Mouse (Mus musculus): ENCODE data around the gene Ndfip2. TPM values are rescaled to one million over a fixed set of nuclear protein-coding genes. Genes with fewer than 3 reads are reported as not detected.

Gene Ndfip2
- polyA plus RNA-seq, 1 experiment from 2014 or later, result 77.5 TPM

DNA sequence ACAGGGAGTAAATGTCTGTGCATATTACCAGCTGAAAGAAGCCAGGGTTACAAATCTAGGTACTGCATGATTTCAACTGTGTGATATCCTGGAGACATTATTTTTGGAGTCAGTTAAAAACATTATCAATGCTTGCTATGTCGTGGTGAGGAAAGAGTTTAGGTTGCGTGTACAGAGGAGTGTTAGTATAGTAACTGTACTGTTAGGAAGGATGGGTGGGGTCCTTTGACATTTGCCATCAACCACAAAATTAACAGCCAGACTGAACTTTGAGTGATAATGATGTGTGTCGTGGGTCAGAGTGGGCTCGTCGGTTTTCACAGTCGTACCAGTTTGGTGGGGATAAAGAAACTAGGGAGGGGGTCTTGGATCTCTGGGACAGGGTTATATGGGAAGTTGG lies 13.7 kb downstream of the Ndfip2 start:
- 85% methylated on average over 6 of the region's 6 CpGs for WGBS
- Histone ChIP-seq H3K9ac (ENCODE audit: low read length) (no peak overlapping the region), H3K4me2 (ENCODE audit: low read depth) (no peak overlapping the region), H3K4me1 (ENCODE audit: control insufficient read depth, insufficient read depth, low read length) (no peaks in the 10 kb centered on the region), H3K27ac (ENCODE audit: low read depth, low read length) (no peak overlapping the region), H3K9me3 (ENCODE audit: control insufficient read depth, low read length) (no peaks in the 10 kb centered on the region), H3K36me3 (ENCODE audit: control insufficient read depth, insufficient read depth, low read length) (no peaks in the 10 kb centered on the region), H3K4me3 (ENCODE audit: low read depth, low read length) (no peak overlapping the region), H3K27me3 (ENCODE audit: control insufficient read depth, insufficient read depth, low read length) (no peaks in the 10 kb centered on the region)
- ATAC-seq (ENCODE audit: insufficient read depth, low FRiP score, low TSS enrichment), result no peak
- DNase-seq (ENCODE audit: low spot score), result no peak

DNA sequence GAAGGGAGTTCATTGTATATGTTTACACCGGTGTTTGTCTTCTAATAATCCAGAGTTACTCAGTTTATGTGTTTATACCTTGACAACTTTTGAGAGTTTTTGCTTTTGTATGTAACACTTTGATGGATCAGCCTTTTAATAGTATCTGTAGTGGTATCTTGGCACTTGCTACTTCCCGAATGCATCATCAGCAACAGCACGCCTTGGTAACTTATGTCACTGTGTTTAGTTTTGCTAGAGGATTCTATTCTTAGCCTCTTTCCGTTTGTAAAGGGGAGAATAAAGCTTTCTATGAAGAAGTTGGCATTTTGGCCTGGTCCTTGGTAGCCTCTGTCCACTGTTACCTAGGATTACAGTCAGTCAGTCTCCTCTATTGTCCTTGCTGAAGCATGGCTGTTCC lies 14.2 kb downstream of the Ndfip2 start:
- H3K4me2 ChIP-seq (ENCODE audit: low read depth), result no peak overlapping the region
- no peaks in the 10 kb centered on the region for H3K9me3 ChIP-seq (ENCODE audit: control insufficient read depth, low read length)
- H3K27ac ChIP-seq (ENCODE audit: low read depth, low read length), result no peak overlapping the region
- H3K4me3 ChIP-seq (ENCODE audit: low read depth, low read length), result no peak overlapping the region
- DNase-seq (ENCODE audit: low spot score) (no peak), ATAC-seq (ENCODE audit: insufficient read depth, low FRiP score, low TSS enrichment) (no peak)
- no peaks in the 10 kb centered on the region for H3K27me3 ChIP-seq (ENCODE audit: control insufficient read depth, insufficient read depth, low read length)
- H3K9ac ChIP-seq (ENCODE audit: low read length), result no peak overlapping the region
- WGBS, result 91% methylated on average over 4 of the region's 4 CpGs
- no peaks in the 10 kb centered on the region for H3K36me3 ChIP-seq (ENCODE audit: control insufficient read depth, insufficient read depth, low read length)
- no peaks in the 10 kb centered on the region for H3K4me1 ChIP-seq (ENCODE audit: control insufficient read depth, insufficient read depth, low read length)

GRCm38 (mm10) chr14:105275196-105275595 lies 16.8 kb downstream of the Ndfip2 start:
- no peaks in the 10 kb centered on the region for H3K4me1 ChIP-seq (ENCODE audit: control insufficient read depth, insufficient read depth, low read length)
- H3K36me3 ChIP-seq (ENCODE audit: control insufficient read depth, insufficient read depth, low read length), result no peaks in the 10 kb centered on the region
- H3K27me3 ChIP-seq (ENCODE audit: control insufficient read depth, insufficient read depth, low read length), result no peaks in the 10 kb centered on the region
- no peaks in the 10 kb centered on the region for H3K9me3 ChIP-seq (ENCODE audit: control insufficient read depth, low read length)
- ATAC-seq (ENCODE audit: insufficient read depth, low FRiP score, low TSS enrichment), result no peak
- no peak for DNase-seq (ENCODE audit: low spot score)
- 74% methylated on average over 5 of the region's 5 CpGs for WGBS
- no peak overlapping the region for H3K4me2 ChIP-seq (ENCODE audit: low read depth)
- H3K9ac ChIP-seq (ENCODE audit: low read length), result no peak overlapping the region
- no peak overlapping the region for H3K27ac ChIP-seq (ENCODE audit: low read depth, low read length)
- no peak overlapping the region for H3K4me3 ChIP-seq (ENCODE audit: low read depth, low read length)

DNA sequence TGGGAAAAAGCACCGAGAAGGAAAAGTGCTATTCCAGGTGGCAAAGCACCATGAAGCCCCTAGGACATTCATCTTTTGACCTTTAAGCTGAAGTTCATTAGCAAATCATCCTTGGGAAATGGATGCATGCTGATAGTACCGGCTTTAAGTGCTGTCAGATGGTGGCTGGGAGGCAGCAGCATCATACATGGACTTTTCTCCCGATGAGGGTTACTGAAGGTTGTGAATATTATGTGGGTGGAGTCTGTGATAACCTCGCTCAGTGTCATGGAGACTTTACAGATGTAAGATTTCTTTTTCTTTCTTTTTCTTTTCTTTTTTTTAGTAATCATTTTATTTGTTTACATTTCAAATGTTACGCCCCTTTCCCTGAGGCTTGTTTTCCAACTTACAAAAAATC lies 18.9 kb downstream of the Ndfip2 start:
- no peak for ATAC-seq (ENCODE audit: insufficient read depth, low FRiP score, low TSS enrichment)
- H3K4me2 ChIP-seq (ENCODE audit: low read depth), result no peak overlapping the region
- no peaks in the 10 kb centered on the region for H3K27me3 ChIP-seq (ENCODE audit: control insufficient read depth, insufficient read depth, low read length)
- H3K36me3 ChIP-seq (ENCODE audit: control insufficient read depth, insufficient read depth, low read length), result no peaks in the 10 kb centered on the region
- 59% methylated on average over 5 of the region's 5 CpGs for WGBS
- H3K9ac ChIP-seq (ENCODE audit: low read length), result no peak overlapping the region
- H3K27ac ChIP-seq (ENCODE audit: low read depth, low read length), result no peak overlapping the region
- no peaks in the 10 kb centered on the region for H3K9me3 ChIP-seq (ENCODE audit: control insufficient read depth, low read length)
- no peak for DNase-seq (ENCODE audit: low spot score)
- no peak overlapping the region for H3K4me3 ChIP-seq (ENCODE audit: low read depth, low read length)
- H3K4me1 ChIP-seq (ENCODE audit: control insufficient read depth, insufficient read depth, low read length), result no peaks in the 10 kb centered on the region

- Histone ChIP-seq H3K9ac (ENCODE audit: low read length) (no peak overlapping the region), H3K4me2 (ENCODE audit: low read depth) (no peak overlapping the region), H3K9me3 (ENCODE audit: control insufficient read depth, low read length) (no peaks in the 10 kb centered on the region), H3K27me3 (ENCODE audit: control insufficient read depth, insufficient read depth, low read length) (no peaks in the 10 kb centered on the region), H3K4me1 (ENCODE audit: control insufficient read depth, insufficient read depth, low read length) (no peaks in the 10 kb centered on the region), H3K27ac (ENCODE audit: low read depth, low read length) (no peak overlapping the region), H3K4me3 (ENCODE audit: low read depth, low read length) (no peak overlapping the region), H3K36me3 (ENCODE audit: control insufficient read depth, insufficient read depth, low read length) (no peaks in the 10 kb centered on the region)
- DNase-seq (ENCODE audit: low spot score), result no peak
- 87% methylated on average over 3 of the region's 3 CpGs for WGBS
- no peak for ATAC-seq (ENCODE audit: insufficient read depth, low FRiP score, low TSS enrichment)
Observed at GRCm38 (mm10) chr14:105284062-105284461, 25.7 kb downstream of the Ndfip2 start.

- H3K9me3 ChIP-seq (ENCODE audit: control insufficient read depth, low read length), result no peaks in the 10 kb centered on the region
- no peaks in the 10 kb centered on the region for H3K36me3 ChIP-seq (ENCODE audit: control insufficient read depth, insufficient read depth, low read length)
- H3K27ac ChIP-seq (ENCODE audit: low read depth, low read length), result no peak overlapping the region
- no peaks in the 10 kb centered on the region for H3K27me3 ChIP-seq (ENCODE audit: control insufficient read depth, insufficient read depth, low read length)
- H3K9ac ChIP-seq (ENCODE audit: low read length), result no peak overlapping the region
- 92% methylated on average over 4 of the region's 4 CpGs for WGBS
- H3K4me3 ChIP-seq (ENCODE audit: low read depth, low read length), result no peak overlapping the region
- H3K4me2 ChIP-seq (ENCODE audit: low read depth), result no peak overlapping the region
- no peaks in the 10 kb centered on the region for H3K4me1 ChIP-seq (ENCODE audit: control insufficient read depth, insufficient read depth, low read length)
- DNase-seq (ENCODE audit: low spot score) (no peak), ATAC-seq (ENCODE audit: insufficient read depth, low FRiP score, low TSS enrichment) (no peak)
Observed at GRCm38 (mm10) chr14:105287557-105287956, 29.2 kb downstream of the Ndfip2 start.

DNA sequence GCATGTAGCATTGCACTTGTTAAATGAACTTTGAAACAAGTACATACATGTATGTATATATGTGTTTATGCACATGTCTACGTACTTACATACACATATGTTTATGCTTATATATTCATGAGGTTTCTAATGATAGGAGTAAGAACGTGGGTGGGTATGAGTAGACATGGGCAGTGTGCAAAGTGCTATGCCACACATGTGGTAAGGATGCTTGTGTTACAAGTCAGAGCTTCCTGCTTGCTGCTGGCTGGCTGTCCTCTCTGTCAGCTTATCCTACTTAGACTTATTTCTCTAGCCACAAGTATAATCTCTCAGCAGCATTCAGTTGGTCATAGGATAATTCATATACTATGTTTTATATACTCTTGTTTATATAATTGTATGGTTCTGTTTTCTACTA lies 29.6 kb downstream of the Ndfip2 start:
- H3K4me1 ChIP-seq (ENCODE audit: control insufficient read depth, insufficient read depth, low read length), result no peaks in the 10 kb centered on the region
- DNase-seq (ENCODE audit: low spot score) (no peak), ATAC-seq (ENCODE audit: insufficient read depth, low FRiP score, low TSS enrichment) (no peak)
- no peaks in the 10 kb centered on the region for H3K36me3 ChIP-seq (ENCODE audit: control insufficient read depth, insufficient read depth, low read length)
- H3K4me2 ChIP-seq (ENCODE audit: low read depth), result no peak overlapping the region
- no peak overlapping the region for H3K4me3 ChIP-seq (ENCODE audit: low read depth, low read length)
- no peaks in the 10 kb centered on the region for H3K9me3 ChIP-seq (ENCODE audit: control insufficient read depth, low read length)
- no peak overlapping the region for H3K27ac ChIP-seq (ENCODE audit: low read depth, low read length)
- no peak overlapping the region for H3K9ac ChIP-seq (ENCODE audit: low read length)
- no peaks in the 10 kb centered on the region for H3K27me3 ChIP-seq (ENCODE audit: control insufficient read depth, insufficient read depth, low read length)
- WGBS, result 93% methylated on average over 2 of the region's 2 CpGs

DNA sequence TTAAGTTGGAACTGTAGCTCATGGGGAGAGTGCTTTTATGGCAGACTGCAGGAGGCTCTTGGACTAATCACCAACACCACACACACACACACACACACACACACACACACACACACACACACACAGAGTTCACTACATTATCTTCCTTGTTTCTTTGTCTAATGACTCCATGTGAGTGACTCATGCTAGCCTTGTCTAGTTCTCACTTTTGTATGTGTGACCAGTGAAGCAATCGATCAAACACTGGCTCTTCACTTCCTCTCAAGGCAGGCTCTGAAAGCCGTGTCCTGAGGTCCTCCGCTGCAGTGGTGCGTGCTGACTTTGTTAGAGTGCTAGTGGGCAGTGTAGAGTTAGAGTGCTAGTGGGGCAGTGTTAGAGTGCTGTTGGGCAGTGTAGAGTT lies 30.2 kb downstream of the Ndfip2 start:
- Histone ChIP-seq H3K27ac (ENCODE audit: low read depth, low read length) (no peak overlapping the region), H3K9ac (ENCODE audit: low read length) (no peak overlapping the region), H3K4me1 (ENCODE audit: control insufficient read depth, insufficient read depth, low read length) (no peaks in the 10 kb centered on the region), H3K4me2 (ENCODE audit: low read depth) (no peak overlapping the region), H3K4me3 (ENCODE audit: low read depth, low read length) (no peak overlapping the region), H3K36me3 (ENCODE audit: control insufficient read depth, insufficient read depth, low read length) (no peaks in the 10 kb centered on the region), H3K9me3 (ENCODE audit: control insufficient read depth, low read length) (no peaks in the 10 kb centered on the region), H3K27me3 (ENCODE audit: control insufficient read depth, insufficient read depth, low read length) (no peaks in the 10 kb centered on the region)
- ATAC-seq (ENCODE audit: insufficient read depth, low FRiP score, low TSS enrichment), result no peak
- 96% methylated on average over 4 of the region's 4 CpGs for WGBS
- DNase-seq (ENCODE audit: low spot score), result no peak

DNA sequence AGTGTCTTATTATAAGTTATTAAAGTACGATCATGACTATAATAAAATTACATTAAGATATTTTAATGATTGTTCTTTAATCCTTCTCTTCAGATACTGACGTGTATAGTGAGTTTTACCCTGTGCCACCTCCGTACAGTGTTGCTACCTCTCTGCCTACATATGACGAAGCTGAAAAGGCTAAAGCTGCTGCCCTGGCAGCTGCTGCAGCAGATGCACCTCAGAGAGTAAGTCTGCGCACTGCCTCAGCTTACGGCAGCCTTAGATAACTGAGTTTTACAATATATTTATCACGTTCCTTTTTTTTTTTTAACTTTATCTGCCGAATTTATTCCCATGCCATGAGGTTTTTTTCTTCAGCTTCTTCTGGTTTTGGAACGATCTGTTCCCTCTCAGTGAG lies 33.8 kb downstream of the Ndfip2 start:
- no peaks in the 10 kb centered on the region for H3K9me3 ChIP-seq (ENCODE audit: control insufficient read depth, low read length)
- H3K36me3 ChIP-seq (ENCODE audit: control insufficient read depth, insufficient read depth, low read length), result no peaks in the 10 kb centered on the region; the same call in 1 of the 2 replicates
- H3K27ac ChIP-seq (ENCODE audit: low read depth, low read length), result no peak overlapping the region
- H3K4me1 ChIP-seq (ENCODE audit: control insufficient read depth, insufficient read depth, low read length), result no peaks in the 10 kb centered on the region
- no peak overlapping the region for H3K4me2 ChIP-seq (ENCODE audit: low read depth)
- DNase-seq (ENCODE audit: low spot score) (no peak), ATAC-seq (ENCODE audit: insufficient read depth, low FRiP score, low TSS enrichment) (no peak)
- H3K9ac ChIP-seq (ENCODE audit: low read length), result no peak overlapping the region
- H3K27me3 ChIP-seq (ENCODE audit: control insufficient read depth, insufficient read depth, low read length), result no peaks in the 10 kb centered on the region
- no peak overlapping the region for H3K4me3 ChIP-seq (ENCODE audit: low read depth, low read length)
- WGBS, result 93% methylated on average over 9 of the region's 9 CpGs
